Mouse (Mus musculus): ENCODE results near the gene Gm11032.

DNA sequence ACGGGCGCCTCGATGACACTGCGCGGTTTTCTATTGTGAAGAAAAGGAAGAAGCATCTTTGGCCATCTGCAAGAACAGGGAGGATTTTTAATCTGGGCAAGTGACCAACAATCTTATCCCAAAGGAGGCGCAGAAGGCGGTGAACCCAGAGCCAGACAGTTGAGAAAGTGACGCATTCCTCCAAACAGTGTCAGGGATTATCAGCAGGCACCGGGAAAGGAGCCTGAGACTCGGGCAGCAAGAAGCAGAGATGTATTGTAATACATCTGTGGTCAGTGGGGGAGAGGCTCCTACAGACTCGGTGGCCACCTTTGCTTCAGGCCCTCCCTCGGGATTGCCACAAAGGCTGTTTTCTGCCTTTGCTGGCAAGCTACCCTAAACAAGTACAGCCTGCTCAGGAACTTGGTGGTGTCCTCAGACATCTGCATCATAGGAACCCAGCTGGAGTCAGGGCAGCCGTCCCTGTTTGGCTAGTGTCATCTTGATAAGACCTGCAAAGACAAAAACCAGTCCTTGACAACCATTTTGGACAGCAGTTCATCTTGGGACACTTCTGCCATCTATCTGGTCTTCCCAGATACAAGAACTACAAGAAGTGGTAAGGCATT lies 738 bp downstream of the Gm11032 start:
- TF ChIP-seq CTCF (IDR thresholded peaks at IDR 0.05; ENCODE audit: low read depth, low read length) (no peak), POLR2A (IDR thresholded peaks at IDR 0.05; ENCODE audit: insufficient read depth, low read length) (no peak)
